Mouse (Mus musculus): Measurements from ENCODE around the gene Heatr1. TPM values are rescaled to one million over a fixed set of nuclear protein-coding genes. Genes with fewer than 3 reads are reported as not detected.

The Heatr1 gene
- total and polyA plus RNA-seq, 3 experiments: 69.6 to 149 (median 92.3) TPM

GRCm38 (mm10) chr13:12369041-12369621 lies 25.7 kb upstream of the Heatr1 start:
- no peaks in the 10 kb centered on the region for H3K36me3 ChIP-seq (replicated peaks in 1 of 2; ENCODE audit: control insufficient read depth in 1 of 2, insufficient read depth in 1 of 2, low read length in 1 of 2)
- no peaks in the 10 kb centered on the region for H3K27me3 ChIP-seq (replicated peaks)
- dilution Hi-C loops (cut with MboI; ENCODE audit: extremely low pct_ligation_motif_present, extremely low pct_unique_long_range_greater_than_20kb, low sequenced_read_pairs): no loop called here
- H3K9me3 ChIP-seq (replicated peaks; ENCODE audit: low read length): no peaks in the 10 kb centered on the region
- H3K4me3 ChIP-seq (replicated peaks in 1 of 3; ENCODE audit: low read depth in 2 of 3, low read length in 2 of 3, poor library complexity in 1 of 3): no peak overlapping the region
- in situ Hi-C loops (cut with MboI; ENCODE audit: low pct_ligation_motif_present, low pct_unique_long_range_greater_than_20kb, low sequenced_read_pairs): no loop called here
- H3K9ac ChIP-seq (ENCODE audit: insufficient read depth, low read depth): no peak overlapping the region
- H3K27ac ChIP-seq (ENCODE audit: insufficient read depth, low read depth): no peak overlapping the region
- H3K79me2 ChIP-seq (replicated peaks; ENCODE audit: control insufficient read depth, extremely low read depth, insufficient read depth, poor library complexity, severe bottlenecking): no peaks in the 10 kb centered on the region
- TF ChIP-seq TCF12 (IDR thresholded peaks at IDR 0.05; ENCODE audit: low read depth, low read length) (no peak), ZMIZ1 (IDR thresholded peaks at IDR 0.05; ENCODE audit: low read depth, low read length) (no peak), NELFE (IDR thresholded peaks at IDR 0.05; ENCODE audit: low read depth, low read length) (no peak), MEF2A (IDR thresholded peaks at IDR 0.05; ENCODE audit: borderline replicate concordance, low read depth, low read length) (no peak), USF2 (conservative IDR thresholded peaks at IDR 0.05; ENCODE audit: low read depth, low read length) (no peak), ZC3H11A (IDR thresholded peaks at IDR 0.05; ENCODE audit: low read depth, low read length) (no peak), MXI1 (IDR thresholded peaks at IDR 0.05; ENCODE audit: low read depth, low read length) (no peak), PAX5 (IDR thresholded peaks at IDR 0.05; ENCODE audit: low read length) (no peak), ETS1 (conservative IDR thresholded peaks at IDR 0.05; ENCODE audit: low read depth, low read length) (no peak), SMC3 (IDR thresholded peaks at IDR 0.05; ENCODE audit: low read depth, low read length) (no peak), CTCF (conservative IDR thresholded peaks at IDR 0.05 in 1 of 2, IDR thresholded peaks at IDR 0.05 in 1 of 2; ENCODE audit: low read depth in 2 of 2, low read length in 2 of 2) (no peak), ZNF384 (IDR thresholded peaks at IDR 0.05; ENCODE audit: low read depth, low read length) (no peak), GABPA (IDR thresholded peaks at IDR 0.05; ENCODE audit: insufficient replicate concordance, low read depth, low read length) (no peak), HCFC1 (IDR thresholded peaks at IDR 0.05; ENCODE audit: low read depth, low read length) (no peak), KAT2A (IDR thresholded peaks at IDR 0.05; ENCODE audit: insufficient replicate concordance, low read length) (no peak)
- DNase-seq (ENCODE audit: extremely low read depth): no peak
- H3K4me1 ChIP-seq (ENCODE audit: control insufficient read depth in 1 of 2, insufficient read depth in 2 of 2): peaks cover 4 to 5% of the 10 kb centered on the region in 2 experiments; a peak in 2 of 4 replicates
- no peak overlapping the region for H3K4me2 ChIP-seq (ENCODE audit: insufficient read depth, low read depth, poor library complexity, severe bottlenecking)

GRCm38 (mm10) chr13:12369930-12370329 lies 24.9 kb upstream of the Heatr1 start:
- no peaks in the 10 kb centered on the region for H3K9me3 ChIP-seq (replicated peaks; ENCODE audit: low read length)
- peak overlapping the region; percentile 24; the same call in 1 of the 2 replicates for H3K4me2 ChIP-seq (ENCODE audit: insufficient read depth, low read depth, poor library complexity, severe bottlenecking)
- DNase-seq (ENCODE audit: extremely low read depth): no peak
- no peaks in the 10 kb centered on the region for H3K36me3 ChIP-seq (replicated peaks in 1 of 2; ENCODE audit: control insufficient read depth in 1 of 2, insufficient read depth in 1 of 2, low read length in 1 of 2)
- H3K79me2 ChIP-seq (replicated peaks; ENCODE audit: control insufficient read depth, extremely low read depth, insufficient read depth, poor library complexity, severe bottlenecking): no peaks in the 10 kb centered on the region
- in situ Hi-C loops (cut with MboI; ENCODE audit: low pct_ligation_motif_present, low pct_unique_long_range_greater_than_20kb, low sequenced_read_pairs): no loop called here
- H3K4me1 ChIP-seq (ENCODE audit: control insufficient read depth in 1 of 2, insufficient read depth in 2 of 2): peaks cover 4 to 5% of the 10 kb centered on the region in 2 experiments; a peak in 2 of 4 replicates
- no peak overlapping the region for H3K27ac ChIP-seq (ENCODE audit: insufficient read depth, low read depth)
- TF ChIP-seq TBP (conservative IDR thresholded peaks at IDR 0.05; ENCODE audit: low read depth, low read length) (no peak), BHLHE40 (IDR thresholded peaks at IDR 0.05; ENCODE audit: low read depth, low read length) (peak; percentile 91)
- no peaks in the 10 kb centered on the region for H3K27me3 ChIP-seq (replicated peaks)
- H3K9ac ChIP-seq (ENCODE audit: insufficient read depth, low read depth): no peak overlapping the region
- peak overlapping the region in 1 of 3 experiments; percentile 17 for H3K4me3 ChIP-seq (replicated peaks in 1 of 3; ENCODE audit: low read depth in 2 of 3, low read length in 2 of 3, poor library complexity in 1 of 3)
- dilution Hi-C loops (cut with MboI; ENCODE audit: extremely low pct_ligation_motif_present, extremely low pct_unique_long_range_greater_than_20kb, low sequenced_read_pairs): no loop called here

All from CH12.LX (cell line).